13 mouse cellular contexts compared by ENCODE assay signal in the genomic region with DNA sequence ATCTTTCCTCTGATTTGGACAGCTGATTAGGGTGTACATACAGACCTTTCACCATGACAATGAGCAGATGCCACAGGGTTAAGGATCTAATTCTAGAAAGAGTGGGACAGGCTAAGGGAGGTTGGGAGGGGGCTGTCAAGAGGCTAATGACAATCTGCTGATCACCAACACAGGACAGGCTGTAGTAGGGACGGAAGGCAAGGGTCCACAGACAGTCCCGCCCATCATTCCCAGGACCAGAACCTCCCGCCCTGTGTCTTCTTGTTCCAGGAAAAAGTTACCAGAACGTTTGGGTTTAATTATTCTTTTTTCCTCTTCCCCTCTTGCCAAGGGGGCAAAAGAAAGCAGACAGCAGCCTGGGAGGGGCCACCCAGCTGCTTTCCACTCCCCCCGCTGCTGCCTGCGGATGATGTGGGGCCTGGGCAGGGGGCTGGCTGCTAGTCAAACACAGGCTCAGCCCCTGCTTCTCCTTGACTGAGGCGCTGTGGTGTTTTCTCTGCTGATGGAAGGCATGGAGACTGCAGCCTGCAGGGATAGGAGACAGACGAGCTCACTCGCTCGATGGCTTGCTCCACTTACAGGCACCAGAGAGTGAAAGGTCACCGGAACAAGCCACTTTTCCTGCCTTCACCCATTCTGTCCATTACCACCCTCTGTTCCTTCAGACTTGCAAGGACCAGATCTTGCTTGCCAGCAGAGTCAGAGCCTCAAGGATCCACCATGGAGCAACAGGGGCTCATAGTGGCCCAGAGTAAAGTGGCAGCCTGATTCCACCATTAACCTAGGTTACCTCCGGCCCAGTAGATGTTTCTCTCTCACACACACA. TPM values are rescaled to one million over a fixed set of nuclear protein-coding genes. Genes with fewer than 3 reads are reported as not detected.
DNase-seq lines count a peak whose midpoint lies in the region; ATAC-seq and TF ChIP-seq lines count a peak whose summit lies in the region.
"Had no signal": no experiment of that assay in that cellular context is flagged by ENCODE, and none has a peak within 500 bp of the region (broad histone marks: within the 10 kb centered on the region; RNA-seq: fewer than 3 reads in every experiment).

No protein-coding gene starts in this region.

- H3K79me2 ChIP-seq in heart, adult 2 months (replicated peaks; ENCODE audit: control insufficient read depth, insufficient read depth, low read length): no peaks in the 10 kb centered on the region

- no peaks in the 10 kb centered on the region for H3K36me3 ChIP-seq in heart, adult 2 months (ENCODE audit: control insufficient read depth, insufficient read depth, low read length)
- no peaks in the 10 kb centered on the region for H3K36me3 ChIP-seq in lung, embryonic 16.5 days (ENCODE audit: control insufficient read depth, insufficient read depth, low read length)
- no peaks in the 10 kb centered on the region for H3K36me3 ChIP-seq in limb, embryonic 12.5 days

- no peak overlapping the region for H3K9ac ChIP-seq in heart, adult 2 months (ENCODE audit: low read depth, low read length)
- H3K9ac ChIP-seq in lung, embryonic 16.5 days (ENCODE audit: low read length): no peak overlapping the region; the same call in 1 of the 2 replicates
- 0 out of 2 replicates have a peak overlapping the region, but pooled peaks have one; percentile 2 for H3K9ac ChIP-seq in limb, embryonic 12.5 days (replicated peaks)

- no peak for TF ChIP-seq POLR2A in heart, adult 2 months (IDR thresholded peaks at IDR 0.05; ENCODE audit: insufficient read depth, low read depth, low read length)

- H3K9me3 ChIP-seq in lung, embryonic 16.5 days (ENCODE audit: control insufficient read depth, low read length): no peaks in the 10 kb centered on the region
- no peaks in the 10 kb centered on the region for H3K9me3 ChIP-seq in limb, embryonic 12.5 days
- H3K9me3 ChIP-seq: megakaryocyte, embryonic 14.5 days had no signal

- 61% methylated on average over 12 of the region's 12 CpGs for WGBS in heart, adult 2 months
- 45% methylated on average over 12 of the region's 12 CpGs for WGBS in lung, embryonic 16.5 days
- 46% methylated on average over 12 of the region's 12 CpGs for WGBS in limb, embryonic 12.5 days

- peak; percentile 80 for ATAC-seq in lung, embryonic 16.5 days (ENCODE audit: low read depth)
- peak; percentile 49; the same call in 1 of the 2 replicates for ATAC-seq in limb, embryonic 12.5 days (ENCODE audit: insufficient number of reproducible peaks, insufficient read depth, low FRiP score, low TSS enrichment, low read depth)

- H3K4me2 ChIP-seq in lung, embryonic 16.5 days (ENCODE audit: low read depth, low read length): no peak overlapping the region
- no peak overlapping the region for H3K4me2 ChIP-seq in limb, embryonic 12.5 days

- no peak overlapping the region for H3K4me3 ChIP-seq in heart, adult 2 months
- no peak overlapping the region for H3K4me3 ChIP-seq in lung, embryonic 16.5 days (ENCODE audit: low read length)
- no peak overlapping the region for H3K4me3 ChIP-seq in limb, embryonic 12.5 days (replicated peaks)
- H3K4me3 ChIP-seq: erythroblast, embryonic 14.5 days; megakaryocyte, embryonic 14.5 days had no signal

- TF ChIP-seq CTCF in heart, adult 2 months (IDR thresholded peaks at IDR 0.05): no peak

- H3K27ac ChIP-seq in heart, adult 2 months: peak overlapping the region; percentile 26; the same call in 1 of the 2 replicates
- H3K27ac ChIP-seq in lung, embryonic 16.5 days (ENCODE audit: low read length): peak overlapping the region; percentile 91
- H3K27ac ChIP-seq in limb, embryonic 12.5 days: peak overlapping the region; percentile 78

- no peaks in the 10 kb centered on the region for H3K27me3 ChIP-seq in heart, adult 2 months (ENCODE audit: control insufficient read depth, insufficient read depth, low read length)
- no peaks in the 10 kb centered on the region for H3K27me3 ChIP-seq in lung, embryonic 16.5 days (ENCODE audit: control insufficient read depth, insufficient read depth, low read depth, low read length)
- H3K27me3 ChIP-seq in limb, embryonic 12.5 days: peaks cover 13% of the 10 kb centered on the region

- intact Hi-C loops in heart, adult 2 months (cut with DNase I): no loop called here
- intact Hi-C loops in heart, postnatal 25 days (cut with DNase I): no loop called here

- peaks cover 12% of the 10 kb centered on the region for H3K4me1 ChIP-seq in heart, adult 2 months (ENCODE audit: control insufficient read depth, insufficient read depth, low read length)
- H3K4me1 ChIP-seq in lung, embryonic 16.5 days (replicated peaks; ENCODE audit: control insufficient read depth, insufficient read depth, low read length): peaks cover 20% of the 10 kb centered on the region
- H3K4me1 ChIP-seq in limb, embryonic 12.5 days (replicated peaks): peaks cover 17% of the 10 kb centered on the region

- DNase-seq in heart, adult 2 months: no peak
- DNase-seq in heart, postnatal 25 days (ENCODE audit: low spot score): no peak
- DNase-seq in lung, adult 18-20 months: no peak
- peak; percentile 46 for DNase-seq in testis, postnatal 10 days (ENCODE audit: low spot score)
- no peak for DNase-seq in cerebellum, postnatal 4 days (ENCODE audit: low spot score in 2 of 2)
- DNase-seq in right cerebral cortex, postnatal 25 days: no peak

- no peak for TF ChIP-seq EP300 in heart, adult 2 months (IDR thresholded peaks at IDR 0.05; ENCODE audit: insufficient read depth, low read depth, low read length)

RNA-seq across cellular contexts. Expression of a gene that starts 8.8 kb away (rescaled TPM):
- total RNA-seq in heart, adult 2 months (2021): 100 to 1,000 TPM; 190 to 202 TPM
- polyA plus RNA-seq in heart, adult 2 months (2012; rRNA removed): 378 and 439 TPM in 2 replicates
- 100 to 1,000 TPM; 213 to 224 TPM for total RNA-seq in heart, postnatal 25 days (2021)
- 206 and 225 TPM in 2 replicates for polyA plus RNA-seq in lung, embryonic 16.5 days (2015; fragmentation: Nextera tagmentation; extraction: Ambion mirVana)
- 16.7 and 23.4 TPM in 2 replicates for polyA plus RNA-seq in limb, embryonic 12.5 days (2016; fragmentation: Nextera tagmentation; extraction: Ambion mirVana)

RNA-seq across cellular contexts. Expression of a gene that starts 15.7 kb away (rescaled TPM):
- 1 to 10 TPM; 4.3 to 5.5 TPM for total RNA-seq in heart, adult 2 months (2021)
- 6.0 and 8.9 TPM in 2 replicates for polyA plus RNA-seq in heart, adult 2 months (2012; rRNA removed)
- total RNA-seq in heart, postnatal 25 days (2021): 1 to 10 TPM; 4.8 to 6.2 TPM
- polyA plus RNA-seq in lung, embryonic 16.5 days (2015; fragmentation: Nextera tagmentation; extraction: Ambion mirVana): 54.2 and 54.4 TPM in 2 replicates
- polyA plus RNA-seq in limb, embryonic 12.5 days (2016; fragmentation: Nextera tagmentation; extraction: Ambion mirVana): 83.9 and 87.7 TPM in 2 replicates

RNA-seq across cellular contexts. Expression of a gene that starts 28.3 kb away (rescaled TPM):
- under 1 TPM in 1 of 2 experiments, not detected in 1; 0.14 TPM for total RNA-seq in heart, adult 2 months (2021)
- 0.09 and 0.12 TPM in 2 replicates for polyA plus RNA-seq in heart, adult 2 months (2012; rRNA removed)
- total RNA-seq in heart, postnatal 25 days (2021): under 1 TPM in 1 of 2 experiments, not detected in 1; 0.08 TPM
- 0.11 TPM in 1 of 2 replicates, not detected in the other for polyA plus RNA-seq in lung, embryonic 16.5 days (2015; fragmentation: Nextera tagmentation; extraction: Ambion mirVana)
- polyA plus RNA-seq in limb, embryonic 12.5 days (2016; fragmentation: Nextera tagmentation; extraction: Ambion mirVana): 0.19 and 0.22 TPM in 2 replicates
- polyA plus RNA-seq: erythroblast, embryonic 14.5 days had no signal

RNA-seq across cellular contexts. Expression of a gene that starts 39.4 kb away (rescaled TPM):
- not detected for total RNA-seq in heart, adult 2 months (2021)
- polyA plus RNA-seq in heart, adult 2 months (2012; rRNA removed): not detected in 2 replicates
- total RNA-seq in heart, postnatal 25 days (2021): not detected
- polyA plus RNA-seq in lung, embryonic 16.5 days (2015; fragmentation: Nextera tagmentation; extraction: Ambion mirVana): not detected in 2 replicates
- not detected in 2 replicates for polyA plus RNA-seq in limb, embryonic 12.5 days (2016; fragmentation: Nextera tagmentation; extraction: Ambion mirVana)
- total RNA-seq: gastrocnemius, postnatal 4 days; layer of hippocampus, adult 8-10 months had no signal
- polyA plus RNA-seq: erythroblast, embryonic 14.5 days; neural tube, embryonic 14.5 days had no signal

Comparison
In these comparisons a context has a peak if more than half of its experiments do, and no peak if none do; other contexts are left out.
1. H3K27ac ChIP-seq: peak in every context shown above with its lines; median percentile 91 in lung, embryonic 16.5 days; 78 in limb, embryonic 12.5 days; 26 in heart, adult 2 months.